Mouse (Mus musculus) cerebellum, adult 2 months (tissue): ENCODE measurements around the gene Glod4. TPM values are rescaled to one million over a fixed set of nuclear protein-coding genes. Genes with fewer than 3 reads are reported as not detected.

ENCODE experiments used
- DNase-seq, 2 experiments: peaks; one replicate each; pipeline ENCODE4 v3.0.0; 2021
- H3K27ac ChIP-seq: fragments of 200-500 bp; 2 replicates; pipeline ENCODE4 v1.5.1; 2012; ENCODE audit warnings: low read length, control low read depth, inconsistent platforms; ENCODE audit not compliant: insufficient read depth
- H3K27me3 ChIP-seq: fragments of 200-500 bp; 2 replicates; pipeline ENCODE4 v1.6.1; 2012; ENCODE audit warnings: inconsistent platforms, mild to moderate bottlenecking, low read length, moderate library complexity; ENCODE audit not compliant: control insufficient read depth, insufficient read depth
- H3K4me1 ChIP-seq: fragments of 200-500 bp; 2 replicates; pipeline ENCODE4 v1.6.1; 2011; ENCODE audit warnings: low read length; ENCODE audit not compliant: control insufficient read depth, insufficient read depth
- H3K4me3 ChIP-seq: fragments of 200-500 bp; replicated peaks from 2 replicates; pipeline ENCODE3; 2011; ENCODE audit warnings: mild to moderate bottlenecking, low read depth, low read length, control low read depth; ENCODE audit not compliant: insufficient read depth
- CTCF ChIP-seq: fragments of 200-500 bp; IDR thresholded peaks from 2 replicates; pipeline ENCODE4 v1.5.1; 2011; ENCODE audit warnings: low read depth, mild to moderate bottlenecking, control low read depth, low read length, moderate library complexity, borderline replicate concordance; ENCODE audit not compliant: insufficient read depth
- POLR2A ChIP-seq: fragments of 200-500 bp; IDR thresholded peaks from 2 replicates; pipeline ENCODE4 v1.6.1; 2011; ENCODE audit warnings: low read length, control low read depth, borderline replicate concordance; ENCODE audit not compliant: insufficient read depth
- WGBS: fragments of 180-500 bp; shearing (Covaris S2); methylation state at CpG from one replicate; pipeline ENCODE4 v1.1.7; 2018; 5-methylcytosine and 5-hydroxymethylcytosine counted together
- polyA plus RNA-seq: library from polyadenylated mRNA; depleted of rRNA; stranded (reverse); fragments of >200 nt; gene quantifications from 2 replicates; pipeline ENCODE4 v1.2.3, GENCODE M21; 2012

Glod4 gene
- polyA plus RNA-seq, 1 experiment: 44.9 TPM

GRCm38 (mm10) chr11:76145169-76145568, 98.4 kb downstream of the Glod4 start:
- no peak overlapping the region for H3K4me3 ChIP-seq
- DNase-seq: no peak
- peaks cover 13% of the 10 kb centered on the region for H3K4me1 ChIP-seq
- no peak overlapping the region for H3K27ac ChIP-seq
- TF ChIP-seq POLR2A (no peak), CTCF (no peak)
- WGBS: 64% methylated on average over 1 of the region's 1 CpGs
- no peaks in the 10 kb centered on the region for H3K27me3 ChIP-seq

GRCm38 (mm10) chr11:76144386-76144785, 99.1 kb downstream of the Glod4 start:
- H3K27ac ChIP-seq: no peak overlapping the region
- H3K4me3 ChIP-seq: no peak overlapping the region
- TF ChIP-seq CTCF (no peak), POLR2A (no peak)
- WGBS: 72% methylated on average over 8 of the region's 8 CpGs
- no peak for DNase-seq
- no peaks in the 10 kb centered on the region for H3K27me3 ChIP-seq
- H3K4me1 ChIP-seq: peaks cover 13% of the 10 kb centered on the region

- DNase-seq: no peak
- WGBS: 71% methylated on average over 3 of the region's 3 CpGs
- Histone ChIP-seq H3K27me3 (no peaks in the 10 kb centered on the region), H3K27ac (no peak overlapping the region), H3K4me3 (no peak overlapping the region), H3K4me1 (no peaks in the 10 kb centered on the region)
- TF ChIP-seq CTCF (no peak), POLR2A (no peak)
These were observed 105.5 kb downstream of the Glod4 start for GRCm38 (mm10) chr11:76137996-76138395.

GRCm38 (mm10) chr11:76135641-76136437, 107.7 kb downstream of the Glod4 start:
- TF ChIP-seq CTCF: no peak
- TF ChIP-seq POLR2A: no peak
- no peaks in the 10 kb centered on the region for H3K27me3 ChIP-seq
- H3K4me1 ChIP-seq: no peaks in the 10 kb centered on the region
- DNase-seq: no peak
- WGBS: 58% methylated on average over 7 of the region's 7 CpGs
- no peak overlapping the region for H3K27ac ChIP-seq
- no peak overlapping the region for H3K4me3 ChIP-seq

- Histone ChIP-seq H3K4me3 (no peak overlapping the region), H3K27me3 (no peaks in the 10 kb centered on the region), H3K4me1 (no peaks in the 10 kb centered on the region), H3K27ac (no peak overlapping the region)
- WGBS: 73% methylated on average over 5 of the region's 5 CpGs
- DNase-seq: no peak
- no peak for TF ChIP-seq POLR2A
- TF ChIP-seq CTCF: no peak
These were observed 112.7 kb downstream of the Glod4 start for GRCm38 (mm10) chr11:76130859-76131258.

GRCm38 (mm10) chr11:76125386-76125785, 118.1 kb downstream of the Glod4 start:
- TF ChIP-seq POLR2A (no peak), CTCF (no peak)
- 49% methylated on average over 8 of the region's 8 CpGs for WGBS
- Histone ChIP-seq H3K27me3 (no peaks in the 10 kb centered on the region), H3K4me3 (no peak overlapping the region), H3K4me1 (peaks cover 3% of the 10 kb centered on the region; the same call in 1 of the 2 replicates), H3K27ac (no peak overlapping the region)
- DNase-seq: no peak

- Histone ChIP-seq H3K27me3 (no peaks in the 10 kb centered on the region), H3K4me3 (no peak overlapping the region), H3K4me1 (peaks cover 3% of the 10 kb centered on the region; the same call in 1 of the 2 replicates), H3K27ac (no peak overlapping the region)
- WGBS: 97% methylated on average over 1 of the region's 1 CpGs
- DNase-seq: no peak
- TF ChIP-seq CTCF (no peak), POLR2A (no peak)
These were observed 120.0 kb downstream of the Glod4 start for GRCm38 (mm10) chr11:76123517-76123916.

GRCm38 (mm10) chr11:76122571-76122970, 121.0 kb downstream of the Glod4 start:
- WGBS: 84% methylated on average over 2 of the region's 2 CpGs
- no peak for DNase-seq
- no peak overlapping the region for H3K27ac ChIP-seq

More at GRCm38 (mm10) chr11:76122571-76122970, 121.0 kb downstream of the Glod4 start:
- Histone ChIP-seq H3K4me3 (no peak overlapping the region), H3K27me3 (no peaks in the 10 kb centered on the region), H3K4me1 (peaks cover 3% of the 10 kb centered on the region; the same call in 1 of the 2 replicates)
- TF ChIP-seq CTCF: no peak
- TF ChIP-seq POLR2A: no peak
